ENCODE assay signal across 9 mouse cellular contexts in the genomic region with DNA sequence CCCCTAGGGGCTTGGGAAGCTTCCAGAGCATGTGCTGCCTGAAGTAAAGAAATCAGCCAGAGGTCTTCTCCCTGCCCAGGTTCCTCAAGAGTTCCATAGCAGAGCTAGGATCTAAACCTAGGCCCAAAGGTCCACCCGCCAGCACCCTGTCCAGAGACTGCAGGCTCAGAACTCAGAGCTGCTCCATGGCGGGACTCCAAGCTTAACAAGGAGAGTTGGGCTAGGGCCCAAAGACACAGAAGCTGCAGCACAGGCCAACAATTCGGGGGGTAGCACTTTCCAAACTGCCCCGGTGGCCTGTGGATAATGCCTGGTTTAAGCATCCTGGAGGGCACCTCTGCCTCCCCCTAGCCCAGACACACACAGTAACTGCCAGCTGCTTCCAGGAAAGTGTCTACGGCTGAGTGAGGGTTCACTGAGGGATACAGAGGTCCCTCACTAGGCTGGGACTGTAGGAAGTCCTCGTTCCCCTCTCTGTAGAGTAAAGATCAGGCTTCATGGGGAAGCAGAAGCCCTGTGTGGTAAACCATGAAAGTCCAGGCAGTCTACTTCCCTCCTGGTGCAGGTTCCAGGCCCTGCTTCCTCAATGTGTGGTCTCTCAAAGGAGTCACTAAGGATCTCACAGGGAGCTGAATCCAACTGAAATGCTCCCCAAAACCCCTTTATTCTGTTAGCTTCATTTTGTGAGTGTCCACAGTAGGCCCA. TPM values are rescaled to one million over a fixed set of nuclear protein-coding genes. Genes with fewer than 3 reads are reported as not detected.
DNase-seq lines count a peak whose midpoint lies in the region; ATAC-seq and TF ChIP-seq lines count a peak whose summit lies in the region.
"Had no signal": no experiment of that assay in that cellular context is flagged by ENCODE, and none has a peak within 500 bp of the region (broad histone marks: within the 10 kb centered on the region; RNA-seq: fewer than 3 reads in every experiment).

No protein-coding gene starts in this region.

- WGBS in liver, adult 2 months, result 7% methylated on average over 6 of the region's 6 CpGs

- no peak overlapping the region for H3K4me3 ChIP-seq in liver, adult 2 months (ENCODE audit: insufficient read depth, low read depth, low read length)
- H3K4me3 ChIP-seq: embryonic facial prominence, embryonic 12.5 days had no signal

- peak overlapping the region; percentile 77 for H3K27ac ChIP-seq in liver, adult 2 months (replicated peaks; ENCODE audit: insufficient read depth, low read depth, low read length)
- H3K27ac ChIP-seq: embryonic facial prominence, embryonic 12.5 days had no signal

- no peaks in the 10 kb centered on the region for H3K27me3 ChIP-seq in liver, adult 2 months (ENCODE audit: control insufficient read depth, insufficient read depth, low read length)

- DNase-seq in adrenal gland, postnatal 25 days, result peak; percentile 8
- no peak for DNase-seq in adrenal gland, adult 18-20 months (ENCODE audit: low spot score in 2 of 2)
- DNase-seq in liver, adult 2 months (ENCODE audit: extremely low read depth, low read depth, low spot score), result peak; percentile 69
- DNase-seq in liver, result no peak
- DNase-seq in heart, postnatal 36 days, result peak; percentile 56 to 68
- no peak for DNase-seq in left cerebral cortex, adult 18-20 months (ENCODE audit: low spot score in 2 of 2)
- no peak for DNase-seq in cerebellum, adult 8-10 months

- H3K36me3 ChIP-seq in liver, adult 2 months (ENCODE audit: control insufficient read depth, insufficient read depth, low read length), result no peaks in the 10 kb centered on the region
- H3K36me3 ChIP-seq: embryonic facial prominence, embryonic 12.5 days had no signal

- H3K9ac ChIP-seq in liver, adult 2 months (ENCODE audit: low read depth, low read length), result peak overlapping the region; percentile 7
- H3K9ac ChIP-seq: embryonic facial prominence, embryonic 12.5 days had no signal

- intact Hi-C loops in heart, postnatal 36 days (cut with DNase I), result no loop called here

- peaks cover 39% of the 10 kb centered on the region; the same call in 1 of the 2 replicates for H3K79me2 ChIP-seq in liver, adult 2 months (ENCODE audit: control insufficient read depth, insufficient read depth, low read length)

- peaks cover 70% of the 10 kb centered on the region for H3K4me1 ChIP-seq in liver, adult 2 months (ENCODE audit: control insufficient read depth, insufficient read depth, low read length)

- ATAC-seq in megakaryocyte progenitor cell, adult 5-6 weeks (replicated peaks; ENCODE audit: poor library complexity), result peak; percentile 18

- TF ChIP-seq POLR2A in liver, adult 2 months (IDR thresholded peaks at IDR 0.05; ENCODE audit: extremely low read depth, insufficient read depth, low read length), result no peak

- TF ChIP-seq CTCF in liver, adult 2 months (IDR thresholded peaks at IDR 0.05; ENCODE audit: low read depth, low read length), result no peak

RNA-seq across cellular contexts. Expression of a gene that starts 5.4 kb away (rescaled TPM):
- total RNA-seq in adrenal gland, postnatal 25 days (2021), result 43.0 and 54.8 TPM in 2 replicates
- 10 to 100 TPM; 55.7 to 67.5 TPM for total RNA-seq in adrenal gland, adult 18-20 months (2021)
- 76.1 and 81.6 TPM in 2 replicates for total RNA-seq in liver, adult 2 months (2014; rRNA removed)
- 140 and 148 TPM in 2 replicates for polyA plus RNA-seq in liver, adult 2 months (2012; rRNA removed)
- 10 to 100 TPM; 10.7 to 13.8 TPM for total RNA-seq in heart, postnatal 36 days (2021)
- 15.0 and 20.2 TPM in 2 replicates for total RNA-seq in megakaryocyte progenitor cell, adult 5-6 weeks (2015)
- total RNA-seq in megakaryocyte progenitor cell, adult 5-6 weeks (2017), result 23.9 and 31.2 TPM in 2 replicates
- total RNA-seq in left cerebral cortex, adult 18-20 months (2021), result 10 to 100 TPM; 12.8 to 15.4 TPM

Comparison
In these comparisons a context has a peak if more than half of its experiments do, and no peak if none do; other contexts are left out.
1. DNase-seq: peak in adrenal gland, postnatal 25 days (single experiment), liver, adult 2 months (single experiment) and heart, postnatal 36 days (2 of 2); none in adrenal gland, adult 18-20 months (0 of 2), liver (single experiment), left cerebral cortex, adult 18-20 months (0 of 2) and cerebellum, adult 8-10 months (single experiment).